Mouse (Mus musculus): Measurements from ENCODE around the gene Map3k3.
"Not testable (repeated sequence)": the region's sequence is repeated elsewhere in the genome, so short reads cannot be mapped to it uniquely, and the experiment has no call there.

The Map3k3 gene

GRCm38 (mm10) chr11:106083708-106084701, at the start of gene Map3k3:
TSS of gene Map3k3 (plus strand) at chr11:106084613.
- peak; percentile 100 for DNase-seq (ENCODE audit: low spot score in 2 of 2)

GRCm38 (mm10) chr11:106034986-106035385, 49.4 kb upstream of the Map3k3 start:
- no peak for DNase-seq (ENCODE audit: low spot score in 2 of 2)

GRCm38 (mm10) chr11:106036548-106037417, 47.6 kb upstream of the Map3k3 start, which contains the start of gene Dcaf7:
TSS of gene Dcaf7 (plus strand) at chr11:106036872.
- peak; percentile 98 to 99 for DNase-seq (ENCODE audit: low spot score in 2 of 2)

GRCm38 (mm10) chr11:106037418-106037751, 47.0 kb upstream of the Map3k3 start:
- DNase-seq (ENCODE audit: low spot score in 2 of 2) = peak; percentile 71 to 78

GRCm38 (mm10) chr11:106044349-106044748, 40.1 kb upstream of the Map3k3 start:
- no peak for DNase-seq (ENCODE audit: low spot score in 2 of 2)

GRCm38 (mm10) chr11:106045256-106045655, 39.2 kb upstream of the Map3k3 start:
- no peak for DNase-seq (ENCODE audit: low spot score in 2 of 2)

GRCm38 (mm10) chr11:106045780-106046179, 38.6 kb upstream of the Map3k3 start:
- DNase-seq (ENCODE audit: low spot score in 2 of 2) = no peak

GRCm38 (mm10) chr11:106046584-106046983, 37.8 kb upstream of the Map3k3 start:
- DNase-seq (ENCODE audit: low spot score in 2 of 2) = no peak

GRCm38 (mm10) chr11:106053921-106054320, 30.5 kb upstream of the Map3k3 start:
- DNase-seq (ENCODE audit: low spot score in 2 of 2) = no peak

- no peak for DNase-seq (ENCODE audit: low spot score in 2 of 2)
These were observed 29.8 kb upstream of the Map3k3 start for GRCm38 (mm10) chr11:106054600-106054999.

- no peak for DNase-seq (ENCODE audit: low spot score in 2 of 2)
These were observed 29.1 kb upstream of the Map3k3 start for GRCm38 (mm10) chr11:106055341-106055740.

- no peak for DNase-seq (ENCODE audit: low spot score in 2 of 2)
These were observed 27.5 kb upstream of the Map3k3 start for GRCm38 (mm10) chr11:106056819-106057491.

GRCm38 (mm10) chr11:106058020-106058419, 26.4 kb upstream of the Map3k3 start:
- DNase-seq (ENCODE audit: low spot score in 2 of 2) = no peak

- no peak for DNase-seq (ENCODE audit: low spot score in 2 of 2)
These were observed 23.9 kb upstream of the Map3k3 start for GRCm38 (mm10) chr11:106060549-106060948.

GRCm38 (mm10) chr11:106061311-106061710, 23.1 kb upstream of the Map3k3 start:
- no peak for DNase-seq (ENCODE audit: low spot score in 2 of 2)

GRCm38 (mm10) chr11:106063756-106064155, 20.7 kb upstream of the Map3k3 start:
- no peak for DNase-seq (ENCODE audit: low spot score in 2 of 2)

- no peak for DNase-seq (ENCODE audit: low spot score in 2 of 2)
These were observed 19.1 kb upstream of the Map3k3 start for GRCm38 (mm10) chr11:106065073-106065922.

- DNase-seq (ENCODE audit: low spot score in 2 of 2) = peak; percentile 90 to 92
These were observed 18.4 kb upstream of the Map3k3 start, which contains the start of gene Taco1 for GRCm38 (mm10) chr11:106065923-106066571. TSS of gene Taco1 (plus strand) at chr11:106066061.

GRCm38 (mm10) chr11:106066616-106067015, 17.8 kb upstream of the Map3k3 start:
- DNase-seq (ENCODE audit: low spot score in 2 of 2) = not testable (repeated sequence)

GRCm38 (mm10) chr11:106073774-106074173, 10.6 kb upstream of the Map3k3 start:
- no peak for DNase-seq (ENCODE audit: low spot score in 2 of 2)

All from right cerebral cortex, postnatal 36 days (tissue).